Mouse (Mus musculus) brain, embryonic 14.5 days (tissue): ENCODE results near the gene Dus2.

ENCODE experiments used
- CTCF ChIP-seq: fragments of 200-500 bp; IDR thresholded peaks from 2 replicates; pipeline ENCODE4 v1.5.1; 2012; ENCODE audit warnings: inconsistent platforms, mild to moderate bottlenecking, moderate library complexity, borderline replicate concordance; ENCODE audit not compliant: insufficient read depth, insufficient read length; ENCODE audit errors: extremely low read depth
- POLR2A ChIP-seq: fragments of 200-500 bp; IDR thresholded peaks from 2 replicates; pipeline ENCODE4 v1.6.1; 2012; ENCODE audit warnings: mild to moderate bottlenecking, inconsistent platforms, borderline replicate concordance; ENCODE audit not compliant: poor library complexity, insufficient read depth, insufficient read length, severe bottlenecking; ENCODE audit errors: extremely low read depth

DNA sequence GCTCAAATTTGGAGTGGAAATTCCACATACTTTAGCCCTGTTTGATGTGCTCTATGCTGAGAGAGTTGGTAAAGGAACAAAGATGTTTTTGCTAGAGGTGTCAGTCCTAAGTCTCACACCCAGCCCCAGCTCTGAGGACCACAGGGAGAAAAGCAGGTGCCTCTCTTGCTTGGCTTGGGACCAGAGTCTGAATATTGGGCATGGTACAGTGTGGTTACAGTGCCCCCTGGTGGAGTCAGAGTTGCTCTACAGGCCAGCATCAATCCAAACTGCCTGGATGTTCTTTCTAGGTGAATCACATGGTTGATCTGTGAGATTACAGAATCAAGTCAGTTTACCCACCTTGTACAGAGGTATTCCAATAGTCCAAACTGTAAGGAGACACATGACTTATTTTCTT lies 31.3 kb downstream of the Dus2 start:
- TF ChIP-seq CTCF: peak; percentile 91
- TF ChIP-seq POLR2A: no peak
